Mouse (Mus musculus): ENCODE measurements around the gene Dlgap3. TPM values are rescaled to one million over a fixed set of nuclear protein-coding genes. Genes with fewer than 3 reads are reported as not detected.

Gene Dlgap3
- polyA plus RNA-seq, 1 experiment, result 0.18 TPM

GRCm38 (mm10) chr4:127174075-127174899 is 5.3 kb downstream of the Dlgap3 start:
- no peak for DNase-seq (ENCODE audit: low spot score)

- no peak for DNase-seq (ENCODE audit: low spot score)
Observed at GRCm38 (mm10) chr4:127174900-127175278, 5.9 kb downstream of the Dlgap3 start.

GRCm38 (mm10) chr4:127177961-127178360 is 9.0 kb downstream of the Dlgap3 start:
- no peak for DNase-seq (ENCODE audit: low spot score)

- DNase-seq (ENCODE audit: low spot score), result no peak
Observed at GRCm38 (mm10) chr4:127178671-127179070, 9.7 kb downstream of the Dlgap3 start.

- DNase-seq (ENCODE audit: low spot score), result no peak
Observed at GRCm38 (mm10) chr4:127179469-127180449, 10.8 kb downstream of the Dlgap3 start.

GRCm38 (mm10) chr4:127180450-127180840 is 11.4 kb downstream of the Dlgap3 start:
- DNase-seq (ENCODE audit: low spot score), result no peak

- no peak for DNase-seq (ENCODE audit: low spot score)
Observed at GRCm38 (mm10) chr4:127181010-127181409, 12.0 kb downstream of the Dlgap3 start.

- no peak for DNase-seq (ENCODE audit: low spot score)
Observed at GRCm38 (mm10) chr4:127183867-127184266, 14.9 kb downstream of the Dlgap3 start.

- no peak for DNase-seq (ENCODE audit: low spot score)
Observed at GRCm38 (mm10) chr4:127190921-127191320, 21.9 kb downstream of the Dlgap3 start.

- no peak for DNase-seq (ENCODE audit: low spot score)
Observed at GRCm38 (mm10) chr4:127192704-127193103, 23.7 kb downstream of the Dlgap3 start.

GRCm38 (mm10) chr4:127193378-127194155 is 24.6 kb downstream of the Dlgap3 start:
- no peak for DNase-seq (ENCODE audit: low spot score)

GRCm38 (mm10) chr4:127194477-127195269 is 25.7 kb downstream of the Dlgap3 start:
- no peak for DNase-seq (ENCODE audit: low spot score)

- no peak for DNase-seq (ENCODE audit: low spot score)
Observed at GRCm38 (mm10) chr4:127198609-127199008, 29.6 kb downstream of the Dlgap3 start.

GRCm38 (mm10) chr4:127199406-127199805 is 30.4 kb downstream of the Dlgap3 start:
- DNase-seq (ENCODE audit: low spot score), result no peak

- no peak for DNase-seq (ENCODE audit: low spot score)
Observed at GRCm38 (mm10) chr4:127200164-127200722, 31.2 kb downstream of the Dlgap3 start.

GRCm38 (mm10) chr4:127200769-127201617 is 32.0 kb downstream of the Dlgap3 start:
- DNase-seq (ENCODE audit: low spot score), result no peak

- DNase-seq (ENCODE audit: low spot score), result no peak
Observed at GRCm38 (mm10) chr4:127203081-127203480, 34.1 kb downstream of the Dlgap3 start.

GRCm38 (mm10) chr4:127211318-127211717 is 42.3 kb downstream of the Dlgap3 start:
- no peak for DNase-seq (ENCODE audit: low spot score)

- no peak for DNase-seq (ENCODE audit: low spot score)
Observed at GRCm38 (mm10) chr4:127214510-127214909, 45.5 kb downstream of the Dlgap3 start.

GRCm38 (mm10) chr4:127215103-127215502 is 46.1 kb downstream of the Dlgap3 start:
- DNase-seq (ENCODE audit: low spot score), result no peak

All from urinary bladder, adult 2 months (tissue).